Mouse (Mus musculus): Measurements from ENCODE around the gene Myo5c.

DNA sequence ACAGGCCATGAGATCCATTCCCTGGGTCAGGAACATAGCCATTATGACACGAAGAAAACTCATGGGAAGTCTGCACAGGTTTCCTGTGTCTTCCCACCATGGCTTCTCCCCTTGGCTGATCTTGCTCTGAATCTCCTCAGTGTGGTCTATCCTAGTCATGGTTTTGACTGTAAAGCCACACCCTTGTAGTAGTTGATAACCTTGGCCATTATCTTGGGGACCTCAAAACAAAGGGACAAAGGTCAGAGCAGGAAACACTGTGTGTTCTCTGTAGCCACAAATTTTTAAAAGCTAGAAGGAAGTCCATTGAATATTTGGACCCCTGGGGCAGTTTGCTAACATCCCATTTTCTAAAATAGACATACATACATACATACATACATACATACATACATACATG lies 16.5 kb downstream of the Myo5c start:
- TF ChIP-seq POLR2A (IDR thresholded peaks at IDR 0.05; ENCODE audit: low read depth, low read length): no peak
- no peak for TF ChIP-seq CTCF (conservative IDR thresholded peaks at IDR 0.05; ENCODE audit: insufficient read depth, insufficient read length, low read depth, low read length)

Data from kidney, adult 2 months (tissue).